Mouse (Mus musculus) heart, adult 2 months (tissue): ENCODE measurements around the gene Rnaseh2a.

Experiments used
- CTCF ChIP-seq: fragments of 200-600 bp; IDR thresholded peaks from 2 replicates; pipeline ENCODE4 v1.8.1; 2022; ENCODE audit warnings: antibody characterized with exemption, mild to moderate bottlenecking, moderate library complexity
- EP300 ChIP-seq: fragments of 200-500 bp; IDR thresholded peaks from 2 replicates; pipeline ENCODE4 v1.6.1; 2011; ENCODE audit warnings: low read depth, low read length, control low read depth; ENCODE audit not compliant: insufficient read depth
- POLR2A ChIP-seq: fragments of 200-500 bp; IDR thresholded peaks from 2 replicates; pipeline ENCODE4 v1.6.1; 2011; ENCODE audit warnings: mild to moderate bottlenecking, low read depth, low read length, control low read depth; ENCODE audit not compliant: insufficient read depth

DNA sequence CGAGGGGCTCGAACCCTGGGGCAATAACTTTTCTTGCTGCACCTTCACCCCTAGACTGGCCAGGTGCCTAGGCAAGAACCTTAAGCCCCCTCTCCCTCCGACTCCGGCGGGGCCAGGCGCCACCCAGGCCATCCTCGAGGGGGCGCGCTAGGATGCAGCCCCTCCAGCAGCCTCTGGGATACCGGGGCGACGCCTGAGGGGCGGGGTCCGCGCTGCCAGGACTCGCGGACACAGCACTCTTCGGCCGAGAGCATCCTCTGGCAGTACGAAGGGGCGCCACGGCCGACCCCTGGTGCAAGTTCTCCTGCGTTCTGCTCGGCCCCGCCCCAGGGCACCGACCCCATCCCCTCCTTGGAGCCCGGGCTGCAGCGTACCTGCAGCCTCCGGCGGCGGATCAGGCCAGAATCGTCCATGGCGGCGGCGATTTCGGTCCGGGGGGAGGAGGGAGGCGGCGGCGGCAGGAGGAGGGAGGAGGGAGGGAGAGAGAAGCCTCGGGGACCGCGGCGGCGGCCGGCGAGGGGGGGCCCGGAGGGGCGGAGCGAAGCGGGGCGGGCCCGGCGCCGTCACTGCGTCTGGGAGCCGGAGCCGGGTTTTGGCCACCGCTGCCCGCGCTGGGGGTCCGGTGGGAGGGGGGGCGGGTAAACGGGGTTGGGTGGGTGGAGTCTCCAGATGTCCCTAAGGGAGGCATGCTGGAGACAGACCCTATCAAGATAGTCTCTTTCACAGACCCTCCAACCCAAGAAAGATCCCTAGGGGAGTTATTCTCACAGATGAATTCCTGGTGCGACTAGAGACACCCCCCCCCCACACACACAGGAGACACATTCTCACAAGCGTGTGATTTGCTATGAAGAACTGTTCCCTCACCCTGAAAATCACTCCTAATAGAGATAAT is 23.7 kb downstream of the Rnaseh2a start:
- no peak for TF ChIP-seq POLR2A
- TF ChIP-seq CTCF = peak; percentile 33
- TF ChIP-seq EP300 = no peak
